Mouse (Mus musculus) brown adipose tissue, adult 24 weeks (tissue): Measurements from ENCODE around the gene Themis2. TPM values are rescaled to one million over a fixed set of nuclear protein-coding genes. Genes with fewer than 3 reads are reported as not detected.
A peak's percentile ranks its signal among the peaks of the same experiment; 100 is the strongest.
"Not testable (repeated sequence)": the region's sequence is repeated elsewhere in the genome, so short reads cannot be mapped to it uniquely, and the experiment has no call there.

Source experiments
- H3K27ac ChIP-seq: fragments of 200-500 bp; replicated peaks from 2 replicates; pipeline ENCODE4 v1.5.1; 2012; ENCODE audit warnings: low read depth, mild to moderate bottlenecking, low read length
- H3K4me1 ChIP-seq: fragments of 200-500 bp; 2 replicates; pipeline ENCODE4 v1.6.1; 2012; ENCODE audit warnings: low read length, mixed read lengths; ENCODE audit not compliant: control insufficient read depth, insufficient read depth, insufficient read length
- H3K4me3 ChIP-seq: fragments of 200-500 bp; 2 replicates; pipeline ENCODE4 v1.5.1; 2012; ENCODE audit warnings: low read depth, mild to moderate bottlenecking, low read length, moderate library complexity; ENCODE audit not compliant: insufficient read depth
- polyA plus RNA-seq: library from polyadenylated mRNA; stranded (reverse); fragments of >200 nt; gene quantifications from 2 replicates; pipeline ENCODE4 v1.2.4, GENCODE M21; 2012; ENCODE audit not compliant: missing spikeins, insufficient read depth, insufficient read length

The Themis2 gene
- polyA plus RNA-seq, 1 experiment = 2.8 TPM

GRCm38 (mm10) chr4:132749258-132749982 is 46.8 kb downstream of the Themis2 start:
- H3K4me3 ChIP-seq = no peak overlapping the region

GRCm38 (mm10) chr4:132748778-132749177 is 47.4 kb downstream of the Themis2 start:
- Histone ChIP-seq H3K27ac (peak overlapping the region; percentile 37), H3K4me1 (peaks cover 6% of the 10 kb centered on the region; the same call in 1 of the 2 replicates), H3K4me3 (peak overlapping the region; percentile 1; the same call in 1 of the 2 replicates)

More at GRCm38 (mm10) chr4:132749258-132749982, 46.8 kb downstream of the Themis2 start:
- H3K4me1 ChIP-seq = peaks cover 6% of the 10 kb centered on the region; the same call in 1 of the 2 replicates
- H3K27ac ChIP-seq = peak overlapping the region; percentile 37

GRCm38 (mm10) chr4:132747664-132748259 is 48.4 kb downstream of the Themis2 start:
- H3K4me3 ChIP-seq = peak overlapping the region; percentile 70
- peaks cover 6% of the 10 kb centered on the region; the same call in 1 of the 2 replicates for H3K4me1 ChIP-seq
- H3K27ac ChIP-seq = peak overlapping the region; percentile 100

GRCm38 (mm10) chr4:132746911-132747517 is 49.2 kb downstream of the Themis2 start:
- H3K27ac ChIP-seq = peak overlapping the region; percentile 98
- peak overlapping the region; percentile 53 for H3K4me3 ChIP-seq
- peaks cover 6% of the 10 kb centered on the region; the same call in 1 of the 2 replicates for H3K4me1 ChIP-seq

GRCm38 (mm10) chr4:132743992-132744911 is 51.9 kb downstream of the Themis2 start:
- no peak overlapping the region for H3K4me3 ChIP-seq
- no peak overlapping the region for H3K27ac ChIP-seq
- H3K4me1 ChIP-seq = peaks cover 6% of the 10 kb centered on the region; the same call in 1 of the 2 replicates

GRCm38 (mm10) chr4:132741491-132741890 is 54.7 kb downstream of the Themis2 start:
- H3K4me3 ChIP-seq = no peak overlapping the region
- H3K27ac ChIP-seq = no peak overlapping the region
- H3K4me1 ChIP-seq = no peaks in the 10 kb centered on the region

GRCm38 (mm10) chr4:132737154-132737553 is 59.0 kb downstream of the Themis2 start:
- not testable (repeated sequence) for H3K4me1 ChIP-seq, H3K4me3 ChIP-seq, H3K27ac ChIP-seq

- Histone ChIP-seq H3K27ac (no peak overlapping the region), H3K4me3 (no peak overlapping the region), H3K4me1 (0 out of 2 replicates have a peak, but pooled peaks cover 3% of the 10 kb centered on the region)
Observed at GRCm38 (mm10) chr4:132735894-132736293, 60.3 kb downstream of the Themis2 start.

GRCm38 (mm10) chr4:132735389-132735788 is 60.8 kb downstream of the Themis2 start:
- no peak overlapping the region for H3K4me3 ChIP-seq
- no peak overlapping the region for H3K27ac ChIP-seq
- H3K4me1 ChIP-seq = 0 out of 2 replicates have a peak, but pooled peaks cover 3% of the 10 kb centered on the region

GRCm38 (mm10) chr4:132734766-132735165 is 61.4 kb downstream of the Themis2 start:
- Histone ChIP-seq H3K4me1 (0 out of 2 replicates have a peak, but pooled peaks cover 3% of the 10 kb centered on the region), H3K4me3 (no peak overlapping the region), H3K27ac (no peak overlapping the region)

- H3K4me1 ChIP-seq = 0 out of 2 replicates have a peak, but pooled peaks cover 3% of the 10 kb centered on the region
- H3K4me3 ChIP-seq = no peak overlapping the region
- no peak overlapping the region for H3K27ac ChIP-seq
Observed at GRCm38 (mm10) chr4:132733071-132733770, 63.0 kb downstream of the Themis2 start.

- peak within 1 kb of the TSS; percentile 68 for H3K4me3 ChIP-seq
- 0 out of 2 replicates have a peak, but pooled peaks cover 3% of the 10 kb centered on the region for H3K4me1 ChIP-seq
- H3K27ac ChIP-seq = no peak within 1 kb of the TSS
Observed at GRCm38 (mm10) chr4:132732148-132732684, 64.0 kb downstream of the Themis2 start, which contains the start of gene Xkr8. Gene Xkr8 (minus strand): TSS chr4:132732546.
